Mouse (Mus musculus): ENCODE data around the gene Pmfbp1. TPM values are rescaled to one million over a fixed set of nuclear protein-coding genes. Genes with fewer than 3 reads are reported as not detected.

Pmfbp1 gene
- total RNA-seq, 1 experiment from 2014 or later, result not detected

GRCm38 (mm10) chr8:109497431-109497830 is 3.6 kb downstream of the Pmfbp1 start:
- no peak for ATAC-seq (replicated peaks; ENCODE audit: low read depth, poor library complexity, severe bottlenecking)

DNA sequence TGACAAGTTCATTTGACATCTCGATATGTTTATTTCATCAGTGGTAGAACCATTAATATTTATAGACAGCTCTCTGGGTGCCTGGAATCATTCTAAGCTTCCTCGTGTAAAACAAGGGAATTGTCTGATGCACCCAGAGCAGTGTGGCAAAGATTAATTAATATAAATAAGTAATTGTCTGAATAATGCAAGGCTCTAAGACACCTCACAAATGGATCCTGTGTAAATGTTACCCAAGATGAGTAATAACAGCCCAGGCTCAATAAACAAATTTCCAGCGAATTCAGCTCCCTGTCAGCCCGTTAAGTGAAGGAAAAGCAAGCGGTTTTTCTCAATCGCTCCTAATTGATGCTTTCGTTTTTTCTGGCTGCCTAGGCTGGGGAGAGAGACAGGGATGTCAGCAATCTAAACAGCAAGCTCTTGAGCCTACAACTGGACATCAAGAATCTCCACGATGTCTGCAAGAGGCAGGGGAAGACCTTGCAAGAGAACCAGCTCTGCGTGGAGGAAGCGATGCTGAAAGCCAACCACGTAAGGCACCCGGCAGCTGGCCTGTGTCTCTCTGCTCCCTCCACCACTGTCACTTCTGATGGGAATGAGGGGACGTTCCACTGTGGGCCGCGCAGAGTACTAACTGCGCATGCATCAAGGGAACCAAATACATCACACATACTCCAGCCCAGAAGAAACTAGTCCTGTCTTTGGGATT is 5.3 kb downstream of the Pmfbp1 start:
- no peak for ATAC-seq (replicated peaks; ENCODE audit: low read depth, poor library complexity, severe bottlenecking)

DNA sequence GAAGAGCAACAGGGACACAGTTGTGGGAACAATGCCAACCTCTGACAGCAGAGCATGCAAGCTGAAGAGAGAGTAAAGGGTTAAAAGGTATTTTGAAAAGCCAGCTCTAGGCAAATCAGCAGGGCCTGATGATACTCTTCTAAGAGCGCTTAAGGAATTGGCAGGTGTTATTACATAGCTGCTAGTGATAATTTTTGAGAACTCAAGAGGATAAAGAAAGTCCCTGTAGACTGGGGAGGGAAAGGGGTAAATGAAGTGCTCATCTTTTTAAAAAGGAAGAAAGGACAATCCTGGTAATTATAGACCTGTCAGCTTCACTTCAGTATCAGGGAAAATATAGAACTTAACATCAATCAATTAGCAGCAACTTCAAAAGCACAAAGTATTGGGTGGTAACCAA is 9.7 kb downstream of the Pmfbp1 start:
- ATAC-seq (replicated peaks; ENCODE audit: low read depth, poor library complexity, severe bottlenecking), result no peak

GRCm38 (mm10) chr8:109505560-109505959 is 11.7 kb downstream of the Pmfbp1 start:
- ATAC-seq (replicated peaks; ENCODE audit: low read depth, poor library complexity, severe bottlenecking), result no peak

DNA sequence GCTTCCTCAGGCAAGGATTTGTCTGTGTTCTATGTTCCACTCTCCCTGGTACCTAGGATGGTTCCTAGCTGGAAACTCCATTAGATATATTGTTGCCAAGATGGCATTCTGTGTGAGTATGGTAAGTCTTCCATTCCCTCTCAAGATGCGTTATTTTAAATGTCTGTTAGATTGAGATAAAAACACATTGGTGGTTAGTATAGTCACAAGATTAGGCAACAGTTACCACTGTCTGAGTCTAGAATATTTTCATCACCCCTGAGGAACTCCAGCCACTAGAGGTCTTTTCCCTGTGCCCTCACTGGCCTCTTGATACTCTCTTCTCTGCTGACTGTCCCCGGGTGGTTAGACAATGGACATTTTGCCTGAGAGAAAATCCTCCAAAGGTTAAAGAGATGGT is 30.2 kb downstream of the Pmfbp1 start:
- ATAC-seq (replicated peaks; ENCODE audit: low read depth, poor library complexity, severe bottlenecking), result no peak

DNA sequence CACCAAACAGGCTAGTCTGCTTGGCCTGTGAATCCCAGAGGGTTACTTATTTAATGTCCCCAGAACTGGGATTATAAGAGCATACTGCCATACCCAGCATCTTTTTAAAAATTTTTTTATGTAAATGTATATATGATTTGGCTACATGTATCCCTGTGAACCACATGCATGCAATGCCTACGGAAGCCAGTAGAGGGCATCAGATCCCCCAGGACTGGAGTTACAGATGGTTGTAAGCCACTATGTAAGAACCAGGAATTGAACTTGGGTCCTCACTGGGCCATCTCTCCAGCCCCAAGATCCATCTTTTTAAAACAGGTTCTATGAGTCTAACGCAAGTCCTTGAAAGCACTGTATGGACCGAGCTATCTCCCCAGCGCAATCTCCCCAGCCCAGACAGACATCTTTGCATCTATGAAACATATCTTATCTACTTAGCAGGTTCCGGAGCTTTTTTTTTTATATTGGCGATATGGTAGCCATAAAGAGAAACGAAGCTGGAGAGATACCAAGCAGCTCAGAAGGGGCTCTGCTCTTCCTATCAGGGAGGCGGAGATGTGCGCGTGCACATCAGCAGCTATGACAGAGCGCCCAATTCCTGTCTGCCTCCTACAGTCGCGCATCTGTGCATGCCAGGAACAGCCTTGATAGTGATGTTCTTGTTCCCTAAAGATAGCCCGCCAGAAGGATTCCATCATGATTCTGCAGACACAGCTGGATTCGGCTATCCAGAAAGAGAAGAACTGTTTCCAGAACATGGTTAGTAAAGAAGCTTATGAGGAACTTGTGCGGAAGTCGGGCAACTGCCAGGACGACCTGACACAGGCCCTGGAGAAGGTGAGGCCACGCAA is 41.5 kb downstream of the Pmfbp1 start:
- peak; percentile 43; the same call in 1 of the 2 replicates for ATAC-seq (replicated peaks; ENCODE audit: low read depth, poor library complexity, severe bottlenecking)

GRCm38 (mm10) chr8:109536703-109537102 is 42.9 kb downstream of the Pmfbp1 start:
- peak; percentile 87 for ATAC-seq (replicated peaks; ENCODE audit: low read depth, poor library complexity, severe bottlenecking)

GRCm38 (mm10) chr8:109542165-109542564 is 48.3 kb downstream of the Pmfbp1 start:
- ATAC-seq (replicated peaks; ENCODE audit: low read depth, poor library complexity, severe bottlenecking), result no peak

- no peak for ATAC-seq (replicated peaks; ENCODE audit: low read depth, poor library complexity, severe bottlenecking)
Measured at GRCm38 (mm10) chr8:109542748-109543519, 49.1 kb downstream of the Pmfbp1 start.

- peak; percentile 77 for ATAC-seq (replicated peaks; ENCODE audit: low read depth, poor library complexity, severe bottlenecking)
Measured at GRCm38 (mm10) chr8:109544049-109544448, 50.2 kb downstream of the Pmfbp1 start.

DNA sequence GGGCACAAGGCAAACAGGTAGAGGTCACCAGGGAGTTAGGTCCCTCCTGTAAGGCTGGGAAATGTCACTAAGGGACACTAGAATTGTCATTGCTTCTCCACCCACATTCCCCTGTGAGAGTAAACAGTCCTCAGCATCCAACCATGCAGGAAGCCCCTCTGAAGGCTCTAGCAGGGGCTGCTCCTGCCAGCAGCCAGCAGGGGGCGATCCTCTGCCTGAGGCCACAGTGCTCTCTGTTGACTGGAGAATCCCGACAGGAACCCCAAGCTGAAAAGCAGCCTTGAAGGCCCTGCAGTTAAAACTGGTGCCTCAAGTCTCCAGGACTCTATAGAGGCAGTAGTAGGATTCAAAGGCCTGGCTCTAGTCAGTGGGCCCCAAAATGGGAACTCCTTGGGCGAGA is 57.8 kb downstream of the Pmfbp1 start:
- peak; percentile 62 for ATAC-seq (replicated peaks; ENCODE audit: low read depth, poor library complexity, severe bottlenecking)

GRCm38 (mm10) chr8:109563881-109564280 is 70.1 kb downstream of the Pmfbp1 start:
- peak; percentile 36 for ATAC-seq (replicated peaks; ENCODE audit: low read depth, poor library complexity, severe bottlenecking)

- no peak for ATAC-seq (replicated peaks; ENCODE audit: low read depth, poor library complexity, severe bottlenecking)
Measured at GRCm38 (mm10) chr8:109564766-109565165, 70.9 kb downstream of the Pmfbp1 start.

DNA sequence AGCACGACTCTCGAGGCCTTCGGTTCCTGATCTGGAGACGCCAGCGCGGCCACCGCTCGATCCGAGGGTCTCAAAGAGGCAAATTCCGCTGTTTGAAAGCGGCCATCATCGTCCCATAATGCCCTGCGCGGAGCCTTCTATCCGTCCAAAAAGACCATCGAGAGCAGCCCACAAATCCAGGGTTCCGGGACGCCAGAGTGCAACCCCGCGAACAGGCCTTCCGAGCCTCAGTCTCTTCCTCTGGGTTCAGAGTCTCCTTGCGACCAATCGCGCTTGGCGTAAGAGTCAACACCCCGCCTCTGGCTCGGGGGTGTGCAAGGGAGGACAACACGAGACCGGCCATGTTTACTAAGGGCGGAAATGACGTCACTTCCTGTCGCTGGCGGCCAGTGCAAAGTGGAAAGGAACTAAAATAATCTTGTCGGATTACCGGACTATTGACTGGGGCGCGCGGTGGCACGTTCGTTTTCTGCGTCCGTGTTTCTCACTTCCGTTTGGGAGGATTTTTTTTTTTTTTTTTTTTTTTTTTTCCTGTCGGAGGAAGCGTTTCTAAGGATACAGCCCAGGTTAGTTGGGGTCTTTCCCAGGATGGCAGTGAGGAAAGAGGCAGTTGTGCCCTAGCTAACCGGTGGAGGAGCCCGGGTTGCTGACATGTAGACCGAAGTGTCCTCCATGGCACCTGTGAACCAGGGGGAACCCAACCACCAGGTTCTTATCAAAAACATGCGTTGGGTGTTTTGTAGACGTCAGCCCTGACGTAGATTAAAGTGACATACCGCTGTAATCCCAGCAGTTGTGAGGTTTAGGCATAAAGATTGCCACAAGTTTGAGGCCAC is 71.9 kb downstream of the Pmfbp1 start, which contains the start of the genes Dhx38 and Txnl4b:
Gene Dhx38 (minus strand): TSS at position 364 of the 836 bp plus-strand sequence.
Gene Txnl4b (plus strand): TSS at position 395 of the 836 bp plus-strand sequence.
- peak; percentile 94 for ATAC-seq (replicated peaks; ENCODE audit: low read depth, poor library complexity, severe bottlenecking)

DNA sequence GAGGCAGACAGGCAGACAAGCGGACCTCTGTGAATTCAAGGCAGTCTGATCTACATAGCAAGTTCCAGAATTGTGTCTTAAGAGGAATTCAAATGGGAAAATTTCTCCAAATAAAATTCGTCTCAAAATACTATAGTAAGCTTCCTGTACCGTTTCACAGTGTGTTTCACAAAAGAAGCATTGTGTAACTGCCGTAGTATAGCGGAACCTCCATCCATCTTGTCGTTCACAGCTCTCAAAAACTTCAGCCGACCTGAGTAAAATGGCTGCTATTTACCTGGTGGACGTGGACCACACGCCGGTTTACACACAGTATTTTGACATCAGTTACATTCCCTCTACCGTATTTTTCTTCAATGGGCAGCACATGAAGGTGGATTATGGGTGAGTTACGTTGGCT is 77.3 kb downstream of the Pmfbp1 start:
- ATAC-seq (replicated peaks; ENCODE audit: low read depth, poor library complexity, severe bottlenecking), result no peak

DNA sequence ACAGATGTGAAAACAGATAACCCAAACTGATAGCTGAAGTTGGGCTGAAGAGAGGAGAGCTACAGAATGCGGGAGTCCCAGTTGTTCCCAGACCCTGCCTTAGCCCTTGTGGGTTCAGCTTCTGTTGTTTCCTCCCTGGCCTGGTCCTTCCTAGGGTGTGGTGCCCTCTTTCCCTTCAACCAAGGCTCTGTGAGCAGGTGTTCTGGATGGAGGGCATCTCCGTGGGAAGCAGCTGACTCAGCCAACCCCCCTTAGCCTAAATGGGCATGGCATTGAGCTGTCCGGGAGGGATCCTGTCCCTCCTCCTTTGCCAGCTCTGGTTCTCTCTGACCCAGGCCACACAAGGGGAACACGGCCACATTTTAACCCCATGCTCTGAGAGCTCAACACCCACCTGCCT is 82.5 kb downstream of the Pmfbp1 start:
- no peak for ATAC-seq (replicated peaks; ENCODE audit: low read depth, poor library complexity, severe bottlenecking)

DNA sequence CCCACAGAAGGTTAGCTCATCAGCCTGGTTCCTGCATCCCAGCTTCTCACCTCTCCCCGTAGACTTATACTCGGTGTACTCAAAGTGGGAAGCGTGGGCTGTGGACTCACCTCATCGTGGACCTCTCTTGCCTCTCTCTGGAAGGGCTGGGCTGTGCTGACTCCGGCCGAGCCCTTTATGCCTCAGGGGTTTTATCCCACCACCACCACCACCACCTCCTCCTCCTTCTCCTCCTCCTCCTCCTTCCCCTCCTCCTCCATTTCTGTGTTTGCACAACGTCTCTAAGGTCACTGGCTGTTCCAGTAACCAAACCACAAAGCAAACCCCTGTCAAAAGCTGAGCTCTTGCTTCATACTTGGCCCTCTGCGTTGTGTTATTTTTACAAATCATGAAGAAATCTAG is 85.1 kb downstream of the Pmfbp1 start, which contains the start of gene Hp:
Gene Hp (minus strand): TSS at position 273 of the 402 bp plus-strand sequence.
- peak; percentile 91 for ATAC-seq (replicated peaks; ENCODE audit: low read depth, poor library complexity, severe bottlenecking)

GRCm38 (mm10) chr8:109584293-109584692 is 90.5 kb downstream of the Pmfbp1 start:
- ATAC-seq (replicated peaks; ENCODE audit: low read depth, poor library complexity, severe bottlenecking), result no peak

DNA sequence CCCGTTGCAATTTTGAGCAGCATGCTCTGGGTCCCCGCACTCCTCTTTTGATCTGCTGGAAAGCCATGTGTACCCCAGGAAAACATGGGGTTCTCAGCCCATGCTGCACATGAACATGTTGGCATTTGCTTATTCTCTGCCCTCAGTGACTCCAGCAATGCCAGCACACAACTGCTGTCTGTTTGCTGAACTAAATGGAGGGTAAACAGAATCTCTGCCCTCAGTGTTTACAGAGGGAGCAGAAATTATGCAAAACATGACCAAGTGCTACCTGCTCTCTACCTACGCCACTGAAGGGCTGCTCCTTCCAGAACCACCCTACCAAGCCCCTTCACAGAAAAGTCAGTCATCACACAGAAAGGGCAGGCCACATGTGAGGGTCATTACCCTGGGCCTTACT is 91.0 kb downstream of the Pmfbp1 start:
- no peak for ATAC-seq (replicated peaks; ENCODE audit: low read depth, poor library complexity, severe bottlenecking)

All from common myeloid progenitor, adult 5-6 weeks (primary cell).